Mouse (Mus musculus) midbrain, postnatal 0 days (tissue): ENCODE data around the gene Myl12a. TPM values are rescaled to one million over a fixed set of nuclear protein-coding genes. Genes with fewer than 3 reads are reported as not detected.

Experiments used
- ATAC-seq: fragments of 200-750 bp; cut with Nextera tagmentation; 2 replicates; pipeline ENCODE4 v1.8.0; 2017; ENCODE audit warnings: moderate number of reproducible peaks, mild to moderate bottlenecking, moderate TSS enrichment, moderate library complexity; ENCODE audit not compliant: low FRiP score
- DNase-seq: peaks from one replicate; pipeline ENCODE4 v3.0.0-alpha.2; 2015; ENCODE audit warnings: low spot score
- H3K27ac ChIP-seq: fragments of 300-500 bp; sonication (generic); 2 replicates; pipeline ENCODE4 v1.5.1; 2014; ENCODE audit warnings: low read depth, mild to moderate bottlenecking, low read length, mixed read lengths
- H3K27me3 ChIP-seq: fragments of 300-500 bp; sonication (generic); 2 replicates; pipeline ENCODE4 v1.6.1; 2014; ENCODE audit warnings: low read length, control low read depth, mixed read lengths; ENCODE audit not compliant: insufficient read depth
- H3K36me3 ChIP-seq: fragments of 300-500 bp; sonication (generic); 2 replicates; pipeline ENCODE4 v1.6.1; 2014; ENCODE audit warnings: low read length, control low read depth, mixed read lengths; ENCODE audit not compliant: insufficient read depth
- H3K4me1 ChIP-seq: fragments of 300-500 bp; sonication (generic); 2 replicates; pipeline ENCODE4 v1.6.1; 2014; ENCODE audit warnings: mild to moderate bottlenecking, control low read depth, antibody characterized with exemption, low read length, mixed read lengths; ENCODE audit not compliant: insufficient read depth
- H3K4me2 ChIP-seq: fragments of 300-500 bp; sonication (generic); 2 replicates; pipeline ENCODE4 v1.6.1; 2014; ENCODE audit warnings: low read depth, mild to moderate bottlenecking, low read length, mixed read lengths; ENCODE audit not compliant: poor library complexity, severe bottlenecking
- H3K4me3 ChIP-seq: fragments of 300-500 bp; sonication (generic); 2 replicates; pipeline ENCODE4 v1.5.1; 2014; ENCODE audit warnings: low read depth, mild to moderate bottlenecking, low read length, moderate library complexity
- H3K9ac ChIP-seq: fragments of 300-500 bp; sonication (generic); replicated peaks from 2 replicates; pipeline ENCODE4 v1.6.1; 2014; ENCODE audit warnings: mild to moderate bottlenecking, low read length, moderate library complexity, mixed read lengths; ENCODE audit not compliant: poor library complexity, severe bottlenecking
- H3K9me3 ChIP-seq: fragments of 300-500 bp; sonication (generic); 2 replicates; pipeline ENCODE4 v1.6.1; 2016; ENCODE audit warnings: low read length, control low read depth
- CTCF ChIP-seq: IDR thresholded peaks from 2 replicates; pipeline ENCODE4 v1.5.1; 2016; ENCODE audit warnings: antibody characterized with exemption, mild to moderate bottlenecking
- WGBS: fragments of 180-500 bp; shearing (Covaris S2); extraction: QIAGEN DNeasy Blood & Tissue Kit; methylation state at CpG from one replicate; pipeline ENCODE4 v1.1.7; 2014; 5-methylcytosine and 5-hydroxymethylcytosine counted together
- polyA plus RNA-seq: library from polyadenylated mRNA; unstranded; fragments of >200 nt; fragmentation: Nextera tagmentation; extraction: Ambion mirVana; gene quantifications from 2 replicates; pipeline ENCODE4 v1.2.1, GENCODE M21; 2015
- total RNA-seq: library from RNA; depleted of rRNA; stranded (reverse); fragments of >200 nt; gene quantifications from 2 replicates; pipeline ENCODE4 v1.2.3, GENCODE M21; 2014; rRNA removed

Gene Myl12a
- total RNA-seq (39.9 and 40.9 TPM in 2 replicates), polyA plus RNA-seq (65.3 and 65.7 TPM in 2 replicates)

DNA sequence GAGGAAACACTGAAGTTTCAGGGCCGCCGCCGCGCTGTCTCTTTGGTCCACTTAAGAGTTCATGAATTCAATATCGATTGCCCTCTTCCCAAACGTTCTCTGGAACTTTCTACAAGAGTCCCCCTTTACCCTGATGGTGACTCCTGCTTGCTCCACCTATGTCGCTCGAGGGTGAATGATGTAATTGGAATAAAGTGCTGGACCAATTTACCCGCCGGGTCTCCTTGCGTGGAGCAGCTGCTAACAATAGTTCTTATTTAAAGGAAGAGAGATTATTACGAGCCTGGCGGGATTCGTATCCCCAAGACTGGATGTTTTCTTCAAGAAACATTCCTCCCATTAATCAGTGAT, at the start of gene Myl12a:
Gene Myl12a (minus strand): TSS at position 135 of the 351 bp plus-strand sequence.
- Histone ChIP-seq H3K4me2 (peak within 1 kb of the TSS; percentile 79), H3K27me3 (no peaks in the 10 kb centered on the region), H3K9ac (peak within 1 kb of the TSS; percentile 77), H3K4me1 (0 out of 2 replicates have a peak, but pooled peaks cover 4% of the 10 kb centered on the region), H3K27ac (peak within 1 kb of the TSS; percentile 86), H3K36me3 (no peaks in the 10 kb centered on the region), H3K9me3 (no peaks in the 10 kb centered on the region), H3K4me3 (peak within 1 kb of the TSS; percentile 81)
- no peak for DNase-seq
- peak; percentile 28 for ATAC-seq
- 7% methylated on average over 14 of the region's 14 CpGs for WGBS
- TF ChIP-seq CTCF, result no peak

DNA sequence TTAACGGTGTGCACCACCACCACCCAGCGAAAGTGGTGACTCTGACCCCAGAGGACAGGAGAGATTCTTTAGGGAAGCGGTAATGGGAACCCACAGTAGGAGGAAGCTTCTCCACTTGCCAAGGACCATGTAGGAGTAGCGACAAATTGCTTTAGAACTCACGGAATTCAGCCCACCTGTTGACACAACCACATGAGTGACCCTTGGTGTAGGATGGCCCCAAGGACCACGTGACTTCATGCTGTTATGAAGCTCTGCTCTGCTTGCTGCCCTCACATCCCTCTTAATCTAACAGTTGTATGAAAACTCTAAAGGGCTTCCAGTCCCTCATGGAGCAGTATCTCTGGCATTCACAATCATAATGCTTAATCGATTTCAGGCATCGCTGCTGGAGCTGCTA, 46.6 kb upstream of the Myl12a start:
- Histone ChIP-seq H3K9ac (no peak overlapping the region), H3K4me2 (no peak overlapping the region), H3K9me3 (no peaks in the 10 kb centered on the region), H3K4me3 (no peak overlapping the region), H3K27me3 (no peaks in the 10 kb centered on the region), H3K27ac (no peak overlapping the region), H3K4me1 (no peaks in the 10 kb centered on the region), H3K36me3 (no peaks in the 10 kb centered on the region)
- no peak for TF ChIP-seq CTCF
- ATAC-seq (no peak), DNase-seq (no peak)
- 89% methylated on average over 8 of the region's 8 CpGs for WGBS

DNA sequence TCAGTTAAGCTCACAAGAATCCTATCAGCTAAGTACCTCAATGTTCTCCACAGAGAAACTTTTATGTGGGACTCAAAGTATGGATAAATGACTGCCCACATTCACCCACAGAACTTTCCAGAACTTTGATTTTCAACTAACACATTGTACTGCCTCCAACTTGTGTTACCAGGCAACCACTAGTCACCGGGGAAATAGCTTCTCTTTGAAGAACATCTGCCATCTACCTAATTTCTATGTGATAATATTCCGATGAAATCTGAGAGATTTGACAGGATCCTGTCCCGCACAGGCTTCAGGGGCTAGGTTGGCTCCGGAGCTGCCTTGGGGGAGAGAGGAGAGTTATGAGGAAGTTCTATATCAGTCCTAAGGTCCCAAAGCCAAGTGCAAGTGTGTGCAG, 44.2 kb upstream of the Myl12a start:
- no peak overlapping the region for H3K9ac ChIP-seq
- ATAC-seq (no peak), DNase-seq (peak; percentile 13)
- no peak overlapping the region for H3K27ac ChIP-seq
- H3K36me3 ChIP-seq, result no peaks in the 10 kb centered on the region
- H3K4me3 ChIP-seq, result no peak overlapping the region
- no peak overlapping the region for H3K4me2 ChIP-seq
- H3K4me1 ChIP-seq, result no peaks in the 10 kb centered on the region
- TF ChIP-seq CTCF, result no peak
- no peaks in the 10 kb centered on the region for H3K27me3 ChIP-seq
- 80% methylated on average over 4 of the region's 4 CpGs for WGBS
- H3K9me3 ChIP-seq, result no peaks in the 10 kb centered on the region

DNA sequence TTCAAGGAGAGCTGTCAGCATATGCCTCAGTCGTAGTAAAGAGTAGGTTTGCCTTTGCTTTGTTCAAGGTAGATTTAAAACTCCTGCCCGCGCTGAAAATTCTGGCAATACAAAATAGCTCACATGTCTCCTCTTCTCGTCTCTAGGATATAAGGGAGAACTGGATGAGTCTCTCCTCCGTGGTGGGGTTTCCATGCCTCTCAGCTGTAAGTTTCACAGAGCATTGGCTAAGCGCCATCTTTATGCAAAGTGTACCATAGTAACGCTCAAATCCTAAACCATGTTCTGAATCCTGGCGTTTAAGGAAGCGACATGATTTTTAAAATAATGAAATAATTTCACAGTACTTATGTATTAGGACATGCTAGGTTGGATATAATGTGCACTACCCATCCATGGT, 42.9 kb upstream of the Myl12a start:
- Histone ChIP-seq H3K36me3 (no peaks in the 10 kb centered on the region), H3K9me3 (no peaks in the 10 kb centered on the region), H3K4me1 (no peaks in the 10 kb centered on the region), H3K27me3 (no peaks in the 10 kb centered on the region), H3K4me3 (no peak overlapping the region), H3K27ac (no peak overlapping the region), H3K4me2 (no peak overlapping the region), H3K9ac (no peak overlapping the region)
- ATAC-seq, result no peak
- 84% methylated on average over 9 of the region's 9 CpGs for WGBS
- TF ChIP-seq CTCF, result no peak
- DNase-seq, result no peak

DNA sequence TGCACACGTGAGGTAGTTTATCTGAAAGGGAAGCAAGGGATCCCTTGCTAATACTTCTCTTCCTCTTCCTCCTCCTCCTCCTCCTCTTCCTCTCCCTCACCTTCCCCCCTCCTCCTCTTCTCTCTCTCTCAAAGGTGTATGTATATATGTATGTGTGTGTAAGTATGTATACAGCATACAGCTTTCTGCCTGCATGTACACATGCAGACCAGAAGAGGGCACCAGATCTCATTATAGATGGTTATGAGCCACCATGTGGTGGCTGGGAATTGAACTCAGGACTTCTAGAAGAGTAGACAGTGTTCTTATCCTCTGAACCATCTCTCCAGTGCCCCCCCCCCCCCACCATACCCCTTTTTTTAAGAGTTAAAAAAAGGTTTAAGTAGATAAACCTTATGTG, 40.0 kb upstream of the Myl12a start:
- H3K9me3 ChIP-seq, result no peaks in the 10 kb centered on the region
- H3K9ac ChIP-seq, result no peak overlapping the region
- TF ChIP-seq CTCF, result peak; percentile 44
- no peaks in the 10 kb centered on the region for H3K27me3 ChIP-seq
- WGBS, result 96% methylated on average over 1 of the region's 1 CpGs
- H3K4me2 ChIP-seq, result no peak overlapping the region
- H3K36me3 ChIP-seq, result no peaks in the 10 kb centered on the region
- no peaks in the 10 kb centered on the region for H3K4me1 ChIP-seq
- ATAC-seq (no peak), DNase-seq (no peak)
- no peak overlapping the region for H3K27ac ChIP-seq
- no peak overlapping the region for H3K4me3 ChIP-seq

DNA sequence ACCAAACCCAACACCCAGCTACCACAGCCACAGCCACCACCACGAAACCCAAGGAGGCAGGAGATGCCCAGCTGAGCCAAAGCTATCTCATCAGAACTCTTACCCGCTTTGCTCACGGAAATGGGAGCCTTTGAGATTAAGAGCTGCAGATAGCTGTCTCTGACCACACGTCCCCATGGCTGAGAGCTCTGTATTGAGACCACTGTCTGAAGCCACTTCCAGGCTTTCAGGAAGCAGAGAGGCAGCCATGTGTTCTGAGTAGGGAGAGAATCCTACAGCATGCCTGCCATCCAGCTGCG, 37.9 kb upstream of the Myl12a start:
- DNase-seq (no peak), ATAC-seq (no peak)
- H3K4me3 ChIP-seq, result no peak overlapping the region
- H3K4me2 ChIP-seq, result no peak overlapping the region
- H3K9ac ChIP-seq, result no peak overlapping the region
- H3K9me3 ChIP-seq, result no peaks in the 10 kb centered on the region
- H3K36me3 ChIP-seq, result no peaks in the 10 kb centered on the region
- TF ChIP-seq CTCF, result no peak
- no peaks in the 10 kb centered on the region for H3K27me3 ChIP-seq
- no peak overlapping the region for H3K27ac ChIP-seq
- no peaks in the 10 kb centered on the region for H3K4me1 ChIP-seq
- WGBS, result 79% methylated on average over 5 of the region's 5 CpGs
